Mouse (Mus musculus) lung, adult 2 months (tissue): Measurements from ENCODE around the gene Samd14.

Experiments used
- CTCF ChIP-seq: fragments of 200-500 bp; IDR thresholded peaks from 2 replicates; pipeline ENCODE4 v1.5.1; 2011; ENCODE audit warnings: mild to moderate bottlenecking, low read length, control low read depth; ENCODE audit not compliant: insufficient read depth
- POLR2A ChIP-seq: fragments of 200-500 bp; IDR thresholded peaks from 2 replicates; pipeline ENCODE4 v1.6.1; 2011; ENCODE audit warnings: low read depth, mild to moderate bottlenecking, control low read depth, low read length, borderline replicate concordance; ENCODE audit errors: extremely low read depth

- no peak for TF ChIP-seq CTCF
- peak; percentile 30; the same call in 1 of the 2 replicates for TF ChIP-seq POLR2A
Measured at GRCm38 (mm10) chr11:95075197-95076040, 65.7 kb downstream of the Samd14 start.
